Mouse (Mus musculus): ENCODE results near the gene Mfap3. TPM values are rescaled to one million over a fixed set of nuclear protein-coding genes. Genes with fewer than 3 reads are reported as not detected.

Mfap3 gene
- total and polyA plus RNA-seq, 2 experiments from 2014 or later, result 47.8 to 52.4 TPM

GRCm38 (mm10) chr11:57531300-57531950 is 13.0 kb downstream of the Mfap3 start:
- H3K27ac ChIP-seq (ENCODE audit: low read depth, low read length), result peak overlapping the region; percentile 40
- DNase-seq (ENCODE audit: low spot score) (peak; percentile 59), ATAC-seq (ENCODE audit: low FRiP score) (no peak)
- no peaks in the 10 kb centered on the region for H3K27me3 ChIP-seq (ENCODE audit: insufficient read depth, low read length)
- peaks cover 3% of the 10 kb centered on the region for H3K4me1 ChIP-seq (ENCODE audit: insufficient read depth, low read length)
- H3K4me3 ChIP-seq (ENCODE audit: low read depth, low read length), result no peak overlapping the region
- TF ChIP-seq CTCF (IDR thresholded peaks at IDR 0.05), result no peak
- H3K4me2 ChIP-seq (ENCODE audit: low read depth, low read length, poor library complexity, severe bottlenecking), result no peak overlapping the region
- H3K36me3 ChIP-seq (ENCODE audit: insufficient read depth, low read length), result peaks cover 15% of the 10 kb centered on the region
- H3K9ac ChIP-seq (replicated peaks; ENCODE audit: low read length, poor library complexity, severe bottlenecking), result no peak overlapping the region
- WGBS, result 7% methylated on average over 11 of the region's 11 CpGs
- no peaks in the 10 kb centered on the region for H3K9me3 ChIP-seq (ENCODE audit: low read length)

- no peak overlapping the region for H3K4me3 ChIP-seq (ENCODE audit: low read depth, low read length)
- ATAC-seq (ENCODE audit: low FRiP score) (no peak), DNase-seq (ENCODE audit: low spot score) (no peak)
- H3K9me3 ChIP-seq (ENCODE audit: low read length), result no peaks in the 10 kb centered on the region
- peaks cover 15% of the 10 kb centered on the region for H3K36me3 ChIP-seq (ENCODE audit: insufficient read depth, low read length)
- peaks cover 3% of the 10 kb centered on the region for H3K4me1 ChIP-seq (ENCODE audit: insufficient read depth, low read length)
- no peak overlapping the region for H3K4me2 ChIP-seq (ENCODE audit: low read depth, low read length, poor library complexity, severe bottlenecking)
- H3K27me3 ChIP-seq (ENCODE audit: insufficient read depth, low read length), result no peaks in the 10 kb centered on the region
- H3K9ac ChIP-seq (replicated peaks; ENCODE audit: low read length, poor library complexity, severe bottlenecking), result no peak overlapping the region
- TF ChIP-seq CTCF (IDR thresholded peaks at IDR 0.05), result no peak
- WGBS, result 90% methylated on average over 4 of the region's 4 CpGs
- no peak overlapping the region for H3K27ac ChIP-seq (ENCODE audit: low read depth, low read length)
Measured at GRCm38 (mm10) chr11:57532306-57532705, 13.8 kb downstream of the Mfap3 start.

- no peak overlapping the region for H3K4me2 ChIP-seq (ENCODE audit: low read depth, low read length, poor library complexity, severe bottlenecking)
- no peak for ATAC-seq (ENCODE audit: low FRiP score)
- no peak overlapping the region for H3K9ac ChIP-seq (replicated peaks; ENCODE audit: low read length, poor library complexity, severe bottlenecking)
- TF ChIP-seq CTCF (IDR thresholded peaks at IDR 0.05), result no peak
- no peak overlapping the region for H3K27ac ChIP-seq (ENCODE audit: low read depth, low read length)
- no peak for DNase-seq (ENCODE audit: low spot score)
- H3K4me1 ChIP-seq (ENCODE audit: insufficient read depth, low read length), result peaks cover 2% of the 10 kb centered on the region
- H3K36me3 ChIP-seq (ENCODE audit: insufficient read depth, low read length), result peaks cover 4% of the 10 kb centered on the region; the same call in 1 of the 2 replicates
- H3K27me3 ChIP-seq (ENCODE audit: insufficient read depth, low read length), result no peaks in the 10 kb centered on the region
- H3K9me3 ChIP-seq (ENCODE audit: low read length), result no peaks in the 10 kb centered on the region
- 84% methylated on average over 5 of the region's 5 CpGs for WGBS
- H3K4me3 ChIP-seq (ENCODE audit: low read depth, low read length), result no peak overlapping the region
Measured at GRCm38 (mm10) chr11:57535912-57536311, 17.4 kb downstream of the Mfap3 start.

- no peak overlapping the region for H3K27ac ChIP-seq (ENCODE audit: low read depth, low read length)
- H3K27me3 ChIP-seq (ENCODE audit: insufficient read depth, low read length), result no peaks in the 10 kb centered on the region
- H3K4me1 ChIP-seq (ENCODE audit: insufficient read depth, low read length), result no peaks in the 10 kb centered on the region
- no peaks in the 10 kb centered on the region for H3K36me3 ChIP-seq (ENCODE audit: insufficient read depth, low read length)
- 71% methylated on average over 5 of the region's 5 CpGs for WGBS
- TF ChIP-seq CTCF (IDR thresholded peaks at IDR 0.05), result 0 out of 2 replicates have a peak, but pooled peaks have one; percentile 11
- DNase-seq (ENCODE audit: low spot score), result no peak
- H3K9me3 ChIP-seq (ENCODE audit: low read length), result no peaks in the 10 kb centered on the region
- H3K4me3 ChIP-seq (ENCODE audit: low read depth, low read length), result no peak overlapping the region
- H3K4me2 ChIP-seq (ENCODE audit: low read depth, low read length, poor library complexity, severe bottlenecking), result no peak overlapping the region
- no peak overlapping the region for H3K9ac ChIP-seq (replicated peaks; ENCODE audit: low read length, poor library complexity, severe bottlenecking)
- no peak for ATAC-seq (ENCODE audit: low FRiP score)
Measured at GRCm38 (mm10) chr11:57539841-57540418, 21.5 kb downstream of the Mfap3 start.

GRCm38 (mm10) chr11:57540681-57541080 is 22.2 kb downstream of the Mfap3 start:
- Histone ChIP-seq H3K4me2 (ENCODE audit: low read depth, low read length, poor library complexity, severe bottlenecking) (no peak overlapping the region), H3K9ac (replicated peaks; ENCODE audit: low read length, poor library complexity, severe bottlenecking) (no peak overlapping the region), H3K9me3 (ENCODE audit: low read length) (no peaks in the 10 kb centered on the region), H3K4me1 (ENCODE audit: insufficient read depth, low read length) (no peaks in the 10 kb centered on the region), H3K36me3 (ENCODE audit: insufficient read depth, low read length) (no peaks in the 10 kb centered on the region), H3K27ac (ENCODE audit: low read depth, low read length) (no peak overlapping the region), H3K27me3 (ENCODE audit: insufficient read depth, low read length) (no peaks in the 10 kb centered on the region), H3K4me3 (ENCODE audit: low read depth, low read length) (no peak overlapping the region)
- ATAC-seq (ENCODE audit: low FRiP score) (no peak), DNase-seq (ENCODE audit: low spot score) (no peak)
- 57% methylated on average over 2 of the region's 2 CpGs for WGBS
- no peak for TF ChIP-seq CTCF (IDR thresholded peaks at IDR 0.05)

Data from midbrain, postnatal 0 days (tissue).